Mouse (Mus musculus) liver, embryonic 14.5 days (tissue): ENCODE results near the gene 9430038I01Rik. TPM values are rescaled to one million over a fixed set of nuclear protein-coding genes. Genes with fewer than 3 reads are reported as not detected.

Experiments
- ATAC-seq: fragments of 200-750 bp; cut with Nextera tagmentation; 2 replicates; pipeline ENCODE4 v1.8.0; 2017; ENCODE audit warnings: moderate number of reproducible peaks, mild to moderate bottlenecking, moderate library complexity; ENCODE audit not compliant: insufficient read depth
- DNase-seq, 3 experiments: peaks; one replicate each; pipeline ENCODE4 v3.0.0-alpha.2; 2012 to 2013; ENCODE audit warnings: low read depth in 3 of 3, low spot score in 3 of 3
- H3K27ac ChIP-seq: fragments of 300-500 bp; sonication (generic); 2 replicates; pipeline ENCODE4 v1.5.1; 2014; ENCODE audit warnings: moderate library complexity, mild to moderate bottlenecking, control low read depth, inconsistent platforms
- H3K27me3 ChIP-seq: fragments of 300-500 bp; sonication (generic); 2 replicates; pipeline ENCODE4 v1.6.1; 2014; ENCODE audit warnings: mild to moderate bottlenecking, low read length, moderate library complexity; ENCODE audit not compliant: control insufficient read depth, insufficient read depth
- H3K36me3 ChIP-seq: fragments of 300-500 bp; sonication (generic); replicated peaks from 2 replicates; pipeline ENCODE4 v1.6.1; 2014; ENCODE audit warnings: low read depth; ENCODE audit not compliant: control insufficient read depth, insufficient read depth
- H3K4me1 ChIP-seq, 2 experiments: fragments of 200-500 bp in 1 of 2; fragments of 300-500 bp in 1 of 2; sonication (generic) in 1 of 2; replicated peaks; 2 replicates each; pipeline ENCODE4 v1.6.1; 2012 to 2014; ENCODE audit warnings: antibody characterized with exemption in 1 of 2, inconsistent platforms in 1 of 2, low read length in 1 of 2; ENCODE audit not compliant: control insufficient read depth in 2 of 2, insufficient read depth in 2 of 2
- H3K4me2 ChIP-seq: fragments of 300-500 bp; sonication (generic); 2 replicates; pipeline ENCODE4 v1.6.1; 2014; ENCODE audit warnings: low read depth, mild to moderate bottlenecking, control low read depth, moderate library complexity
- H3K4me3 ChIP-seq, 2 experiments: fragments of 200-500 bp in 1 of 2; fragments of 300-500 bp in 1 of 2; sonication (generic) in 1 of 2; 2 replicates each; pipeline ENCODE4 v1.5.1; 2012 to 2014; ENCODE audit warnings: low read depth in 2 of 2, low read length in 2 of 2, mild to moderate bottlenecking in 2 of 2, control low read depth in 1 of 2, inconsistent platforms in 1 of 2, moderate library complexity in 1 of 2; ENCODE audit not compliant: insufficient read depth in 1 of 2
- H3K9ac ChIP-seq: fragments of 300-500 bp; sonication (generic); replicated peaks from 2 replicates; pipeline ENCODE4 v1.6.1; 2014; ENCODE audit warnings: mild to moderate bottlenecking, control low read depth, moderate library complexity
- H3K9me3 ChIP-seq: fragments of 300-500 bp; sonication (generic); 2 replicates; pipeline ENCODE4 v1.6.1; 2016; ENCODE audit warnings: low read length, mixed read lengths; ENCODE audit not compliant: control insufficient read depth
- CTCF ChIP-seq: IDR thresholded peaks from 2 replicates; pipeline ENCODE4 v1.5.1; 2016; ENCODE audit warnings: antibody characterized with exemption, low read depth, control low read depth
- EP300 ChIP-seq: IDR thresholded peaks from 2 replicates; pipeline ENCODE4 v1.6.1; 2016; ENCODE audit warnings: antibody characterized with exemption, low read depth
- WGBS: fragments of 180-500 bp; shearing (Covaris S2); extraction: QIAGEN DNeasy Blood & Tissue Kit; methylation state at CpG from one replicate; pipeline ENCODE4 v1.1.7; 2014; ENCODE audit not compliant: insufficient replicate concordance; 5-methylcytosine and 5-hydroxymethylcytosine counted together
- polyA plus RNA-seq, 2 experiments: library from polyadenylated mRNA; depleted of rRNA in 1 of 2; stranded (reverse) in 1 of 2; unstranded in 1 of 2; fragments of >200 nt; fragmentation: Nextera tagmentation in 1 of 2; extraction: Ambion mirVana in 1 of 2; gene quantifications; 2 replicates each; pipeline versions ENCODE4 v1.2.1 to v1.2.3; 2012 to 2014

The 9430038I01Rik gene
- polyA plus RNA-seq, 2 experiments = 4.3 to 7.1 TPM

- Histone ChIP-seq H3K4me3 (no peak overlapping the region), H3K4me2 (no peak overlapping the region), H3K9me3 (no peaks in the 10 kb centered on the region), H3K4me1 (no peaks in the 10 kb centered on the region), H3K36me3 (no peaks in the 10 kb centered on the region), H3K27me3 (no peaks in the 10 kb centered on the region), H3K27ac (no peak overlapping the region), H3K9ac (no peak overlapping the region)
- no peak for TF ChIP-seq EP300
- no peak for TF ChIP-seq CTCF
- DNase-seq (no peak), ATAC-seq (no peak)
- 64% methylated on average over 10 of the region's 10 CpGs for WGBS
Observed at GRCm38 (mm10) chr7:137346068-137346467, 64.5 kb downstream of the 9430038I01Rik start.

GRCm38 (mm10) chr7:137333951-137334350, 76.6 kb downstream of the 9430038I01Rik start:
- Histone ChIP-seq H3K9me3 (no peaks in the 10 kb centered on the region), H3K36me3 (no peaks in the 10 kb centered on the region), H3K9ac (no peak overlapping the region), H3K4me3 (no peak overlapping the region), H3K27me3 (no peaks in the 10 kb centered on the region), H3K4me1 (no peaks in the 10 kb centered on the region), H3K4me2 (no peak overlapping the region), H3K27ac (no peak overlapping the region)
- DNase-seq (no peak), ATAC-seq (no peak)
- 65% methylated on average over 2 of the region's 2 CpGs for WGBS
- TF ChIP-seq EP300 (no peak), CTCF (no peak)

Other genes starting within 250 kb of the 9430038I01Rik start
- gene Ebf3, start 96.3 kb downstream of the 9430038I01Rik start, polyA plus RNA-seq (2012; rRNA removed) = 0.07 and 0.11 TPM in 2 replicates
- gene Ebf3, start 96.3 kb downstream of the 9430038I01Rik start, polyA plus RNA-seq (2014; fragmentation: Nextera tagmentation; extraction: Ambion mirVana) = not detected in 2 replicates
- 23.8 and 41.8 TPM in 2 replicates for gene Glrx3, start 26.9 kb upstream of the 9430038I01Rik start, polyA plus RNA-seq (2012; rRNA removed)
- 110 and 113 TPM in 2 replicates for gene Glrx3, start 26.9 kb upstream of the 9430038I01Rik start, polyA plus RNA-seq (2014; fragmentation: Nextera tagmentation; extraction: Ambion mirVana)